Mouse (Mus musculus) spleen, adult 2 months (tissue): ENCODE data around the gene Areg.

Experiments used
- CTCF ChIP-seq: fragments of 200-500 bp; IDR thresholded peaks from 2 replicates; pipeline ENCODE4 v1.5.1; 2011; ENCODE audit warnings: mild to moderate bottlenecking, inconsistent platforms; ENCODE audit not compliant: insufficient read depth, insufficient read length, insufficient replicate concordance; ENCODE audit errors: extremely low read depth
- POLR2A ChIP-seq: fragments of 200-500 bp; IDR thresholded peaks from 2 replicates; pipeline ENCODE4 v1.6.1; 2011; ENCODE audit warnings: low read depth, low read length, inconsistent platforms

GRCm38 (mm10) chr5:91123404-91123803 lies 16.0 kb upstream of the Areg start:
- TF ChIP-seq CTCF = no peak
- TF ChIP-seq POLR2A = no peak
